ENCODE assay signal across 8 mouse cellular contexts in genomic region chr11:5788056-5789014, GRCm38 (mm10). TPM values are rescaled to one million over a fixed set of nuclear protein-coding genes. Genes with fewer than 3 reads are reported as not detected.
DNase-seq lines count a peak whose midpoint lies in the region; ATAC-seq and TF ChIP-seq lines count a peak whose summit lies in the region.

Dbnl (plus strand) TSS chr11:5788488.

- H3K27me3 ChIP-seq in embryonic facial prominence, embryonic 14.5 days (replicated peaks; ENCODE audit: control insufficient read depth, insufficient read depth, low read length): no peaks in the 10 kb centered on the region
- H3K27me3 ChIP-seq in heart, adult 2 months (ENCODE audit: control insufficient read depth, insufficient read depth, low read length): no peaks in the 10 kb centered on the region
- H3K27me3 ChIP-seq in limb, embryonic 13.5 days: no peaks in the 10 kb centered on the region
- no peaks in the 10 kb centered on the region for H3K27me3 ChIP-seq in midbrain, embryonic 16.5 days (ENCODE audit: control insufficient read depth, insufficient read depth, low read depth, low read length)

- 1% methylated on average over 56 of the region's 74 CpGs for WGBS in embryonic facial prominence, embryonic 14.5 days
- under 1% methylated on average over 74 of the region's 74 CpGs for WGBS in heart, adult 2 months
- WGBS in limb, embryonic 13.5 days: under 1% methylated on average over 74 of the region's 74 CpGs
- WGBS in midbrain, embryonic 16.5 days: under 1% methylated on average over 70 of the region's 74 CpGs

- H3K4me3 ChIP-seq in embryonic facial prominence, embryonic 14.5 days (ENCODE audit: low read depth, low read length): peak within 1 kb of the TSS; percentile 88
- H3K4me3 ChIP-seq in heart, adult 2 months: peak within 1 kb of the TSS; percentile 96
- H3K4me3 ChIP-seq in limb, embryonic 13.5 days: peak within 1 kb of the TSS; percentile 78
- peak within 1 kb of the TSS; percentile 89 for H3K4me3 ChIP-seq in midbrain, embryonic 16.5 days (ENCODE audit: low read depth, low read length)

- peak; percentile 96 for DNase-seq in 3T3-L1 (ENCODE audit: low read depth, low spot score)
- DNase-seq in adrenal gland, postnatal 4 days (ENCODE audit: low spot score in 2 of 2): peak; percentile 84 to 91
- DNase-seq in embryonic facial prominence, embryonic 14.5 days (ENCODE audit: low spot score): peak; percentile 98
- DNase-seq in heart, adult 2 months: peak; percentile 98
- DNase-seq in kidney, adult 8-10 months: peak; percentile 96
- DNase-seq in spleen, postnatal 10 days (ENCODE audit: low spot score in 2 of 2): peak; percentile 93 to 98

- H3K27ac ChIP-seq in embryonic facial prominence, embryonic 14.5 days (replicated peaks; ENCODE audit: low read depth, low read length): peak within 1 kb of the TSS; percentile 94
- peak within 1 kb of the TSS; percentile 91 for H3K27ac ChIP-seq in heart, adult 2 months
- peak within 1 kb of the TSS; percentile 86 for H3K27ac ChIP-seq in limb, embryonic 13.5 days
- H3K27ac ChIP-seq in midbrain, embryonic 16.5 days (ENCODE audit: low read length): peak within 1 kb of the TSS; percentile 93

- H3K4me1 ChIP-seq in embryonic facial prominence, embryonic 14.5 days (ENCODE audit: control insufficient read depth, insufficient read depth, low read length): peaks cover 21% of the 10 kb centered on the region
- H3K4me1 ChIP-seq in heart, adult 2 months (ENCODE audit: control insufficient read depth, insufficient read depth, low read length): peaks cover 6% of the 10 kb centered on the region
- H3K4me1 ChIP-seq in limb, embryonic 13.5 days: peaks cover 24% of the 10 kb centered on the region
- H3K4me1 ChIP-seq in midbrain, embryonic 16.5 days (ENCODE audit: control insufficient read depth, insufficient read depth, low read length): peaks cover 25% of the 10 kb centered on the region

- H3K9ac ChIP-seq in embryonic facial prominence, embryonic 14.5 days (ENCODE audit: low read depth, low read length): peak within 1 kb of the TSS; percentile 85
- peak within 1 kb of the TSS; percentile 79 for H3K9ac ChIP-seq in heart, adult 2 months (ENCODE audit: low read depth, low read length)
- peak within 1 kb of the TSS; percentile 85 for H3K9ac ChIP-seq in limb, embryonic 13.5 days
- H3K9ac ChIP-seq in midbrain, embryonic 16.5 days (ENCODE audit: low read depth, low read length): peak within 1 kb of the TSS; percentile 95

- peak; percentile 83 for TF ChIP-seq CTCF in heart, adult 2 months (IDR thresholded peaks at IDR 0.05)

- H3K9me3 ChIP-seq in embryonic facial prominence, embryonic 14.5 days (ENCODE audit: control insufficient read depth, low read length): no peaks in the 10 kb centered on the region
- no peaks in the 10 kb centered on the region for H3K9me3 ChIP-seq in limb, embryonic 13.5 days
- no peaks in the 10 kb centered on the region for H3K9me3 ChIP-seq in midbrain, embryonic 16.5 days (replicated peaks; ENCODE audit: control insufficient read depth, low read length, poor library complexity, severe bottlenecking)

- peak within 1 kb of the TSS; percentile 89 for H3K4me2 ChIP-seq in embryonic facial prominence, embryonic 14.5 days (ENCODE audit: low read depth, low read length)
- H3K4me2 ChIP-seq in limb, embryonic 13.5 days (replicated peaks): peak within 1 kb of the TSS; percentile 90
- H3K4me2 ChIP-seq in midbrain, embryonic 16.5 days (ENCODE audit: low read length): peak within 1 kb of the TSS; percentile 64

- peaks cover 2% of the 10 kb centered on the region for H3K79me2 ChIP-seq in heart, adult 2 months (replicated peaks; ENCODE audit: control insufficient read depth, insufficient read depth, low read length)

- peak; percentile 97 for ATAC-seq in embryonic facial prominence, embryonic 14.5 days (ENCODE audit: low read depth)
- peak; percentile 97 for ATAC-seq in limb, embryonic 13.5 days (ENCODE audit: low FRiP score, low read depth)
- peak; percentile 98 for ATAC-seq in midbrain, embryonic 16.5 days

- intact Hi-C loops in heart, adult 2 months (cut with DNase I): loop anchor here (1.0 to 5.0 kb wide), 6 partner anchors 25 to 301 kb away; no protein-coding TSS in a partner anchor

- peak; percentile 51; the same call in 1 of the 2 replicates for TF ChIP-seq EP300 in heart, adult 2 months (IDR thresholded peaks at IDR 0.05; ENCODE audit: insufficient read depth, low read depth, low read length)

- peak; percentile 97 for TF ChIP-seq POLR2A in heart, adult 2 months (IDR thresholded peaks at IDR 0.05; ENCODE audit: insufficient read depth, low read depth, low read length)

- H3K36me3 ChIP-seq in embryonic facial prominence, embryonic 14.5 days (ENCODE audit: control insufficient read depth, insufficient read depth, low read length): peaks cover 18% of the 10 kb centered on the region
- H3K36me3 ChIP-seq in heart, adult 2 months (ENCODE audit: control insufficient read depth, insufficient read depth, low read length): no peaks in the 10 kb centered on the region
- H3K36me3 ChIP-seq in limb, embryonic 13.5 days: peaks cover 17% of the 10 kb centered on the region
- H3K36me3 ChIP-seq in midbrain, embryonic 16.5 days (ENCODE audit: control insufficient read depth, insufficient read depth, low read length): peaks cover 14% of the 10 kb centered on the region

RNA-seq across cellular contexts. Expression of gene Dbnl, which starts in this region (rescaled TPM):
- total RNA-seq in adrenal gland, postnatal 4 days (2021): 10 to 100 TPM; 64.8 to 72.0 TPM
- 82.5 and 102 TPM in 2 replicates for polyA plus RNA-seq in embryonic facial prominence, embryonic 14.5 days (2014; fragmentation: Nextera tagmentation; extraction: Ambion mirVana)
- 10 to 100 TPM; 25.7 to 29.2 TPM for total RNA-seq in heart, adult 2 months (2021)
- polyA plus RNA-seq in heart, adult 2 months (2012; rRNA removed): 24.4 and 25.6 TPM in 2 replicates
- 123 and 126 TPM in 2 replicates for polyA plus RNA-seq in limb, embryonic 13.5 days (2015; fragmentation: Nextera tagmentation; extraction: Ambion mirVana)
- 152 and 156 TPM in 2 replicates for polyA plus RNA-seq in midbrain, embryonic 16.5 days (2015; fragmentation: Nextera tagmentation; extraction: Ambion mirVana)

Comparison
In these comparisons a context has a peak if more than half of its experiments do, and no peak if none do; other contexts are left out.
1. Peak in every context shown above with its lines: DNase-seq, ATAC-seq, H3K4me3 ChIP-seq and H3K27ac ChIP-seq.